27 mouse cellular contexts compared by ENCODE assay signal in the genomic region with DNA sequence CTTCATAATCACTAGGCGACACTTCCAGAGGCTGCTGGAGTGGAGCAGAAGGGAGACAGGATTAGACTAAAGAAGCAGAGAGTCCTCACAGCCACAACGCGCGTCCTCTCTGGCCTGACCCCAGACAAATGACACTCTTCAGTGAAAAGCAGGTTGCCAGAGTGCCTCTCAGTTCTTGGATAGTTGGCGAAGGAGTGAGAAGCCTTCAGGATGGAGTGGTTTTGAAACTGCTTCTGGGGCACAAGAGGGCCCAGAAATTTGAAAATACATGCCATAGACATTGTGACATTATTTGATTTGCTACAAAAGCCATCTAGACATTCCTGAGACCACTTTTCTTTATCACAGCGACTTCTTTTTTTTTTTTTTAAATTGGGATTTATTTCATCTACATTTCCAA.
DNase-seq lines count a peak whose midpoint lies in the region; ATAC-seq and TF ChIP-seq lines count a peak whose summit lies in the region.
"Had no signal": no experiment of that assay in that cellular context is flagged by ENCODE, and none has a peak within 500 bp of the region (broad histone marks: within the 10 kb centered on the region; RNA-seq: fewer than 3 reads in every experiment).

No protein-coding gene starts in this region.

- peak; percentile 51 for DNase-seq in lung, adult 2 months
- DNase-seq in lung, postnatal 0 days (ENCODE audit: low spot score): peak; percentile 74
- peak; percentile 55 for DNase-seq in lung, postnatal 25 days (ENCODE audit: low spot score)
- no peak for DNase-seq in thymus, adult 2 months
- DNase-seq in gastrocnemius, adult 18-20 months (ENCODE audit: low spot score): no peak
- DNase-seq in thymus, adult 18-20 months: no peak
- DNase-seq: adrenal gland, postnatal 14 days; B cell, adult 2 months; cerebellum, adult 11 months; cerebellum, adult 2 months; cerebellum, adult 9-11 months; cerebellum, postnatal 25 days; gastrocnemius, postnatal 10 days; gastrocnemius, postnatal 36 days; heart, adult 2 months; heart, postnatal 14 days; heart, postnatal 4 days had no signal

- peak; percentile 80 for TF ChIP-seq EP300 in lung, postnatal 0 days (IDR thresholded peaks at IDR 0.05)

- H3K36me3 ChIP-seq in lung, postnatal 0 days (ENCODE audit: insufficient read depth, low read length): no peaks in the 10 kb centered on the region
- no peaks in the 10 kb centered on the region for H3K36me3 ChIP-seq in thymus, adult 2 months (ENCODE audit: control insufficient read depth, insufficient read depth, low read length)
- H3K36me3 ChIP-seq in forebrain, embryonic 15.5 days: no peaks in the 10 kb centered on the region
- H3K36me3 ChIP-seq: embryonic facial prominence, embryonic 12.5 days; embryonic facial prominence, embryonic 15.5 days; G1E had no signal

- 81% methylated on average over 6 of the region's 6 CpGs for WGBS in lung, adult 2 months
- WGBS in lung, postnatal 0 days: 55% methylated on average over 6 of the region's 6 CpGs
- WGBS in thymus, adult 2 months: 95% methylated on average over 6 of the region's 6 CpGs
- 91% methylated on average over 6 of the region's 6 CpGs for WGBS in forebrain, embryonic 15.5 days

- no peaks in the 10 kb centered on the region for H3K4me1 ChIP-seq in lung, adult 2 months (ENCODE audit: control insufficient read depth, insufficient read depth, low read length)
- no peaks in the 10 kb centered on the region for H3K4me1 ChIP-seq in lung, postnatal 0 days (ENCODE audit: insufficient read depth, low read depth, low read length)
- no peaks in the 10 kb centered on the region for H3K4me1 ChIP-seq in thymus, adult 2 months (replicated peaks; ENCODE audit: control insufficient read depth, insufficient read depth, low read length)
- no peaks in the 10 kb centered on the region; the same call in 1 of the 2 replicates for H3K4me1 ChIP-seq in forebrain, embryonic 15.5 days

- no peak for TF ChIP-seq POLR2A in lung, adult 2 months (IDR thresholded peaks at IDR 0.05; ENCODE audit: borderline replicate concordance, extremely low read depth, low read depth, low read length)
- no peak for TF ChIP-seq POLR2A in thymus, adult 2 months (IDR thresholded peaks at IDR 0.05; ENCODE audit: control insufficient read depth, extremely low read depth, insufficient read depth, low read length, poor library complexity)

- no peak overlapping the region for H3K4me2 ChIP-seq in lung, postnatal 0 days (replicated peaks; ENCODE audit: low read depth, low read length)
- no peak overlapping the region for H3K4me2 ChIP-seq in forebrain, embryonic 15.5 days (replicated peaks)
- H3K4me2 ChIP-seq: embryonic facial prominence, embryonic 12.5 days; embryonic facial prominence, embryonic 15.5 days; heart, embryonic 13.5 days; hindbrain, embryonic 14.5 days had no signal

- TF ChIP-seq CTCF in lung, adult 2 months (IDR thresholded peaks at IDR 0.05; ENCODE audit: insufficient read depth, low read length): no peak
- no peak for TF ChIP-seq CTCF in lung, postnatal 0 days (IDR thresholded peaks at IDR 0.05)
- no peak for TF ChIP-seq CTCF in thymus, adult 2 months (IDR thresholded peaks at IDR 0.05; ENCODE audit: borderline replicate concordance, control insufficient read depth, extremely low read depth, insufficient read depth, low read length, poor library complexity)

- no peak overlapping the region for H3K27ac ChIP-seq in lung, postnatal 0 days (ENCODE audit: low read length)
- no peak overlapping the region for H3K27ac ChIP-seq in thymus, adult 2 months (ENCODE audit: control insufficient read depth, insufficient read depth, low read length)
- H3K27ac ChIP-seq in forebrain, embryonic 15.5 days (replicated peaks): no peak overlapping the region
- H3K27ac ChIP-seq: embryonic facial prominence, embryonic 12.5 days; embryonic facial prominence, embryonic 15.5 days; heart, adult 2 months; heart, embryonic 10.5 days; heart, embryonic 13.5 days; hindbrain, embryonic 14.5 days had no signal

- H3K4me3 ChIP-seq in lung, adult 2 months (replicated peaks; ENCODE audit: extremely low read depth, low read depth, low read length): no peak overlapping the region
- H3K4me3 ChIP-seq in lung, postnatal 0 days (ENCODE audit: low read depth, low read length): no peak overlapping the region
- H3K4me3 ChIP-seq in thymus, adult 2 months (ENCODE audit: control insufficient read depth, insufficient read depth, low read length): no peak overlapping the region
- no peak overlapping the region for H3K4me3 ChIP-seq in forebrain, embryonic 15.5 days
- H3K4me3 ChIP-seq: embryonic facial prominence, embryonic 12.5 days; embryonic facial prominence, embryonic 15.5 days; heart, adult 2 months; heart, embryonic 10.5 days; heart, embryonic 13.5 days had no signal

- ATAC-seq in lung, postnatal 0 days: peak; percentile 82
- no peak for ATAC-seq in forebrain, embryonic 15.5 days (replicated peaks)
- ATAC-seq: forebrain, embryonic 14.5 days; Patski had no signal

- H3K27me3 ChIP-seq in lung, postnatal 0 days (replicated peaks; ENCODE audit: insufficient read depth, low read length): no peaks in the 10 kb centered on the region
- H3K27me3 ChIP-seq in thymus, adult 2 months (ENCODE audit: control insufficient read depth, insufficient read depth, low read length): no peaks in the 10 kb centered on the region
- H3K27me3 ChIP-seq in forebrain, embryonic 15.5 days: no peaks in the 10 kb centered on the region
- H3K27me3 ChIP-seq: CH12.LX; embryonic facial prominence, embryonic 12.5 days; embryonic facial prominence, embryonic 15.5 days; heart, embryonic 13.5 days; Patski had no signal

- no peak overlapping the region for H3K9ac ChIP-seq in lung, postnatal 0 days (replicated peaks; ENCODE audit: low read depth)
- no peak overlapping the region for H3K9ac ChIP-seq in forebrain, embryonic 15.5 days (replicated peaks)
- H3K9ac ChIP-seq: embryonic facial prominence, embryonic 12.5 days; embryonic facial prominence, embryonic 15.5 days; heart, embryonic 13.5 days; hindbrain, embryonic 14.5 days had no signal

- H3K9me3 ChIP-seq in lung, postnatal 0 days (ENCODE audit: low read length): no peaks in the 10 kb centered on the region
- no peaks in the 10 kb centered on the region for H3K9me3 ChIP-seq in forebrain, embryonic 15.5 days
- H3K9me3 ChIP-seq: embryonic facial prominence, embryonic 12.5 days; embryonic facial prominence, embryonic 15.5 days; heart, embryonic 10.5 days; heart, embryonic 13.5 days had no signal

Comparison
In these comparisons a context has a peak if more than half of its experiments do, and no peak if none do; other contexts are left out.
1. DNase-seq: peak in lung, adult 2 months (single experiment), lung, postnatal 0 days (single experiment) and lung, postnatal 25 days (single experiment); none in thymus, adult 2 months (single experiment), gastrocnemius, adult 18-20 months (single experiment) and thymus, adult 18-20 months (0 of 2).